Mouse (Mus musculus) fat pad, adult 2 months (tissue): Measurements from ENCODE around the gene Lrrc42.

Experiments used
- DNase-seq: peaks from one replicate; pipeline ENCODE4 v3.0.0-alpha.2; 2011; ENCODE audit warnings: low read depth, low spot score; ENCODE audit errors: extremely low read depth

Lrrc42 gene

DNA sequence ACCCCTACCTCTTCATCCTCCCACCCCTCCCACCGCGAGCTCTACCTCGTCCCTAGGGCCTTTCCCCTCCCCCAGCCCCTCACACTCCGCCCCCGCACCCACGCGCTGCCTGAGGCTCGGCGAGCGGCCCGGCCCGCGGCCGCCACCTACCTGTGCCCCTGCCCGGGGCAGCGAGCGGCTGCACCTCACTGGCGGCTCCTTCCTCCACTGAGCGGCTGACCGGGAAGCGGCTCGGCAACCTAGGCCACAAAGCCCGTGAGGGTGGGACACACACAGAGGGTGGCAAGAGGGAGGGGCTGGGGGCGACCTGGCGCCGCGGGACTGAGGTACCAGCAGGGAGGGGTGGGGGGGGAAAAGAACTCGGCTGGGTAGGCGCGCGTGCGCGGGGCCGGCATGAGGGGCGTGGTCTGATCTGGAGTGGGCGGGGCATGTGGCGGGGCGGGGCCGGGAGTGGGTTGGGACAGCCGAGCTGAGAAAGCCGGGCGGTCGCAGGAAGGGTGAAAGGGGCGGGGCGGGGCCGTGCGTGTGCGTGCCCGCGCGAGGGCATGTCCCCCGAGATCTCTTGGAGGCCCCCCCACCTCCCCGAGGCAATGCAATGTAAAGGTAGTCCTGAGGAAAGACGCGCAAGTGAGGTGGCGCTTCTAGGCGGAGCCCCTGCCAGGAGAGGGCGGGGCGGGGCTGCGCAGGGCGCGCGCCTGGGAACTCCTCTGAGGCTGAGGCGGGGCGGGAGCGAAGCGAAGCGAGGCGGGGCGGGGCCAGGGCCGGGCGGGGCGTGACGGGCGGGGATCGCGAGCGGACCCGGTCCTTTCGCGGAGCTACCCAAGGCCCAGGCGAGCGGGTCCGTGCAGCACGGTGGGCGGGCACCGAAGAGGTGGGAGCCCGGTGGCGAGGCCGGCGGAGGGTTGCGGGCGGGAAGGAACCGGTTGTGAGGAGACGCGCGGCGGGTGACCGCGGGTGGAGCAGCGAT, at the start of gene Lrrc42, which contains the start of gene Hspb11:
Gene Lrrc42 (minus strand): TSS at position 408 of the 967 bp plus-strand sequence.
Gene Hspb11 (plus strand): TSS at position 469 of the 967 bp plus-strand sequence.
- DNase-seq, result peak; percentile 40

DNA sequence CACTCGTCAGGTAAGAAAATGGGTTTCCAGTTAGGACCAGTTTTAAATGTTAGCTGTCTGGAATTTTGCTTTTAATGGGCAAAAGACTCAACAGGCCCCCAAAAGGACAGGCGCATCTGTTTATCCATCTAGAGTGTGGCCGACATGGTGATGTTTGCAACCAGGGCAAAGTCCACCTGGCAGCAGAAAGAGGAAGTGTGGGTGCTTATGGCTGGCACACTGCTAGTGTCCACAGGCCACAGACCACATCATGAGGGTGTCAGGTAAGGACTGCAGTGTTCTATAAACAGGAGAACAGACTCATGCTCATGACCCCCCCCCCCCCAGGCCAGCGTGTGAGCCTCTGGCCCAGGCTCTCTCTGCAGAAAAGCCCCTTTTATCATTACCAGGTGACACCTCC, 49.5 kb upstream of the Lrrc42 start:
- DNase-seq, result no peak

DNA sequence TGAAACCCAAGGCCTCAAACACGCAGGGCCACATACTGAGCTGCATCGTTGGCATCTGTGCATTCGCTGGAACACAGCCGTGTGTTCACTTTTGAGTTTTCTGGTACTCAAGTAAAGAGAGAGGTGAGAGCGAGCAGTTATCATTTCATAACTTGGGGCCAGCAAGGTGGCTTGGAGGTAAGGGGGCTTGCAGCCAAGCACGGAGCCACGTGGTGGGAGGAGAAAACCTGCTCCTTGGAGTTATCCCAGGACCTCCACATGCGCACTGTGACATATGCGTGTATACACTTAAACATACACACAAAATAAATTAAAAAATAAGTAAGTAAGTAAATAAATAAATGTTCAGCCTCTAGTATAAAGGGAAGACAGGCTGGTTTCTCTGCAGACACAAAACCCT, 48.9 kb upstream of the Lrrc42 start:
- no peak for DNase-seq

- DNase-seq, result no peak
Observed at GRCm38 (mm10) chr4:107300902-107301555, 47.7 kb upstream of the Lrrc42 start.

DNA sequence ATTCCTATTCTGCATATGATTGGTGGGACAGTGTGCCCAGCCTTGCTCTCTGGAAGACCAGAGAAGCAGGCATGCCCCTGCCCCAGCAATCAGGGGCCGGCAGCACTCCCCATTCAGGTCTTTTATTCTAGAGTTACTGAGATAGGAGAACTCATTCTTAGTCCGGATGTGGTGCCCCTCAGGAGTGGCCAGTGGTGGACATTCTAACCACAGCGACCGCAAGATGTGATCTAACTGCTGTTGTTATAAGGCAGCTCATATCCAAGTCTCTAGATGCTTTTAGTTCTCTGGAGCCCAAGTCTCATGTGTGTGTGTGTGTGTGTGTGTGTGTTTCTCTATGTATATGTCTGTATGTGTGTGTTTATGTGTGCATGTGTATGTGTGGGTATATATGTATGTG, 47.0 kb upstream of the Lrrc42 start:
- DNase-seq, result no peak

DNA sequence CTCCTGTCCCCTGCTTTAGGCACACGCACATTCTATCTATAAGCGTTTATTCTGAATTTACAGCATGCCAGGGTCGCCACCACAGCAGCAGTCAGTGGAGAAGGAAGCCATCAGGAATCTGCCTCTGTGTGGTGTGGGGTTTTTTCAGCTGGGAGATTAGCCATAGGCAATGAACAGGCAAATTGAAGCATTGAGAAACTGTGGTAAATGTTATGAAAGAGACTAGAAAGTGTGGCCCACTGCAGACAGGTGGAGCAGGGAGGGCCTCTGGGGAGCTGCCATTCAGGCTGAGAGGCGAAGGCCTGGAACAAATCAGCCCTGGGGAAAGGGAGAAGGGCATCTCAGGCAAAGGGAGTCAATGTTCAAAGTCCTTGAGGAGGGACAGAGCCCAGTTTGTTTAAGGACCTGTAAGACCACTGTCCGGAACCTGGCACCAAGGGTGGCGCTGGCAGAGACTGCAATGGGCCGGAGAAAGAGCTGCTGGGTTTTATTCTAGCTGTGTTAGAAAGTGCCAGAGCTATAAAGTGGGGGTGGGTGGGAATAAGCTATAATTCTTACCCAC, 46.5 kb upstream of the Lrrc42 start:
- DNase-seq, result no peak

DNA sequence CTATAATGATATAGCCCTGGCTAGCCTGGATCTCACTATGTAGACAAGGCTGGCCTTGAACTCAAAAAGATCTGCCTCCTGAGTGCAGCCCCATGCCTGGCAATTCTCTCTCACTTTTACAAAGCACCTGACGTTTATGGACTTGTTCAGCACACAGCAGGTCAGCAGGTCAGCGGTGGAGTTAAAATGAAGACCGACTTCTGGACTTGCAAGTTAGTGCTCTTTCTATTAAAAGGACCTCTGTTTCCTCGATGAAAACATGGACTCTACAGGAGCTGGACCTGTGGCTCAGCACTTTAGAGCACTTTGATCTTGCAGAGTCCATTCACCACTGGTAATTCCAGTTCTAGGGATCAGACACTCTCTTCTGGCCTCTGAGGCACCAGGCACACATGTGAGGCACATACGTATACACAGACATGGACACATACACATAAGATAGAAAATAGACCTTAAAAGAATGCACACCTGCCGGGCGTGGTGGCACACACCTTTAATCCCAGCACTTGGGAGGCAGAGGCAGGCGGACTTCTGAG, 44.8 kb upstream of the Lrrc42 start:
- DNase-seq, result no peak

DNA sequence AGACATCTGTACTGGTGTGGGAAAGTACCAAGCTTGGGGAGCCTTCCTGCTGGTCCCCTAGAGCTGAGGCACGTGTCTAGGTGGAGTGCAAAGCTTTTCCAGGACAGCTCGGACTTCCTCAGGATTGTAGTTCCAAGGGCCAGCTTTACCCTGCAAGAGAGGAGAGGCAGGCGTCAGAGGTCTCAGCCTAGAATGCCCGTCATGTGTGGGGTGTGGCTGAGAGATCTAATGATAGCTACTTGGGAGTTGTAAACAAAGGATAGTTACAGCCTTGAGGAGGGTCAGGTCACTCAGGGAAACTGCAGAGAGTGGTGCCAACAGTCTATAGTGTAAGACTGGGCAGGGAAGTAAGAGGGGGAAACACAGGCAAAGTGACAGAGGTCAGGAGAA, 38.9 kb upstream of the Lrrc42 start:
- DNase-seq, result no peak

DNA sequence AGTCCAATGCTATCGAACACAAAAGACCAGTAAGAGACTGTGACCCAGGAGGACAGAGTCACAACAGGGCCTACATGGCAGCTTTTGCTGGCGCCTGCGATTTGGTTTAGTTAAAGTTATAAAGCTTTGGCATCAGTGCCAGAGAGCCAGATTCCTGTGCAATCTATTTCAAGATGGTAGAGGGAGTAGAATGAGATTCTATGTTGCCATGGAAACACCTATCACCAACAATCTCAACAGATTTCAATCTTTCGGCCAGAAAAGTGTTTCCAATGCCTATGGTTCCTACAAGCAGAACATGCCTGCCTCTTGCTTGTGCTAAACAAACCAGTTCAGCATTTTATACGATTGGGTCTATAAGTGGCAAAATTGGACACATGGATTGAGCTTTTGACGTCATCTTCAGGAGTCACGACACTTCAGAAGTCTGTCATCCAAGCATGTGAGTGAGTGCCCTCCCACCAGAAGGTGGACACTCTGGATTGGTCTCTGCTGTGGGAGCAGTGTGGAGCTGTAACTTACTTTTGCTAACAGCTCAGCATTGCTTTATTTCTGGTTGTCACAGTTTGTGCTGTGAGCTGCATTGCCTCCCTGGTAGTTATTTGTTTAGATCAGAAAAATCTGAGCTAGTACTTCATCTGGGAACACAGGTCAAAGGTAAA, 38.4 kb upstream of the Lrrc42 start:
- DNase-seq, result no peak

DNA sequence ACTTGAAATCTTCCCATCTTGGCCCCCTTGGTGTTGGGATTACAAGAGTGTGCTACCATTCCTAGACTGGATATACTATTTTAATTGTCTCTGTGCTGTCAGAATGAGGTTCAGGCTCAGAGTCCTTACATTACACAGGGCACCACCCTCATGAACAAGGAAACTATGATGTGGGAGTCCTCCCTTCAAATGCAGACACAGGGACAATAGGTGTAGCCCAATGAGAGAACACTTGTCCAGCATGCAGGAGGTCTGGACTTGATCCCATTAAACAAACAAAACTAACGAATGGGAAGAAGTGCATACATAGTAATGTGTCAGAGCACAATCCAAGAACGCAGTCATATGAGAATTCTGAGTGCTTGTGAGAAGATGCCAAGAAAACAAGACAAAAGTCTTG, 34.2 kb upstream of the Lrrc42 start:
- no peak for DNase-seq

GRCm38 (mm10) chr4:107286386-107286785, 33.1 kb upstream of the Lrrc42 start:
- DNase-seq, result no peak

DNA sequence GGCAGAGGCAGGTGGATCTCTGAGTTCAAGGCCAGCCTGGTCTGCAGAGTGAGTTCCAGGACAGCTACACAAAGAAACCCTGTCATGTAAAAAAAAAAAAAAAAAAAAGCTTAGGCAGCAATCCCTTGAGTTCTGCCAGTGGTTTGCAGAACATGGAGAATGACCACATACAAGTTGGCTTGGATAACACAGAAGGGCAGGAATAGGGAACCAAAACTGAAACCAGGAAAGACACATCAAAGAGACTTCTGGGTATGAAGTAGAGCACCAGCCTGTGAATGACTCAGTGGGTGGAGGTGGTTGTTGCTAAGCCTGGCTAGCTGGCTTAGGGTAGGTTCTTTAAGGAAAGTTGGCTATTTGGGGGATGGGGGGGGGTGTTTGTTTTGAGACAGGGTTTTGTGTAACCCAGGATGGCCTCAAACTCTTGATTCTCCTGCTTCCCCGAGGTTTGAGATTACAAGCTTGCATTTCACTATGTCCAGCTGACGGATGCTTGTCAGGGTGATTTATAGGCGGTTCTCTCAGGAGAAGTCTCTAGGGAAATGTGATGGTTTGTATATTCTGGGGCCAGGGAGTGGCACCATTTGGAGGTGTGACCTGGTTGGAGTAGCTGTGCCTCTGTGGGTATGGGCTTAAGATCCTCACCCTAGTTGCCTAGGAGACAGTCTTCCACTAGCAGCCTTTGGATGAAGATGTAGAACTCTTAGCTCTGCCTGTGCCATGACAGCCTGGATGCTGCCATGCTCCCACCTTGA, 32.3 kb upstream of the Lrrc42 start:
- no peak for DNase-seq

- no peak for DNase-seq
Observed at GRCm38 (mm10) chr4:107280843-107281475, 27.6 kb upstream of the Lrrc42 start.

- no peak for DNase-seq
Observed at GRCm38 (mm10) chr4:107278188-107278707, 24.9 kb upstream of the Lrrc42 start.

DNA sequence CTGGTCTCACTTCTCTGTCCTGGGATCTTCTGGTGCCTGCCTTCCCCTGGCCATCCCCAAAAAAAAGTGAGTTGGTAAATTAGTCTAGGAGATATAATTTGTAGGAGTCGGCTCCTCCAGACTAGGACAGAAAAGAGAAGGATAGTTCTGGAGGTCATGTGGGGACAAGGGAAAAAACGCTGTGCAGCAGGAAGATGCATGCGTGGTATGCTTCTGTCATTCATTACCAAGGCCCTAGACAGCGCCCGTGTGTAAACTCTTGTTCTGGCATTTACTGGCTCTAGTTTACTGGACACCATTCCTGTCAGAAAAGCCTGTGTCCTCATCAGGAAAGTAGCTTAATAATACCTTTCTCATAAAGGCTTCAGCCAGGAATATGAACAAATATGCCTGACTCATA, 21.2 kb upstream of the Lrrc42 start:
- no peak for DNase-seq

- no peak for DNase-seq
Observed at GRCm38 (mm10) chr4:107273683-107274082, 20.4 kb upstream of the Lrrc42 start.

DNA sequence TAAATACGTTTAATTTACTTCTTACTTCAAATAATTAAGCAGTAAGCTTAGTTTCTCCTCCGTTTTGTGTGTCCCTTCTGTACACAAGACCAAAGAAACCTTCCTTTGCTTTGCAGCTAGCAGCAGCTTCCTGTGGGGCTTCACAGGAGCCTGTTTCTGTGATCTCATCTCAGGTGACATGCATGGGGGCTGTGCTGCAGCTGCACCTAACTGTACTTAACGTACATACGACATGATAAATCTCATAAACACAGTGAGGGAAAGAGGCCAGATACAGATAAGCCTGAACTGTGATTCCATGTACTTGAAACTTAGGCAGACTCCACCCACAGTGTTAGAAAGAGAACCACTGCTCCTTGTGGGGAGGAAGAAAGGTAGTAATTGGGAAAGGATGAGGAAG, 6.7 kb upstream of the Lrrc42 start:
- DNase-seq, result no peak

DNA sequence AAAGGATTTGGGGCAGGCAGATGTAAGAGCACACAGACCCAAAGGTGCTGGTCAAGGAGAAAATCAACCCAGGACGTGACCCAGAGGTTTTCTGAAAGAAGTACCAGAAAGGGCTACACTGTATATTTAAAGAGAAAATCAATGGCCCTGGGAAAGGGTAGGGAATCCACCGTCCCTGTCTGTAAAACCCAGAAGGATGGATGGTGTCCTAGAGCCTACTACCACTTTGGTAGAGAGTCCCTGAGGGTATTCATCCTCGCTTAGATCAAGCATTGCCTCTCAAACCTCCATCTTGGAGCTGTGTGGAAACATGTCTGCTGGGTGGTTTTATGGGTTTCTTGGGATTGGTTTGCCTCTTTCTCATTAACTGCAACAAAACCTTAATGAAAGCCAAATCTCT, 1.1 kb upstream of the Lrrc42 start:
- no peak for DNase-seq

GRCm38 (mm10) chr4:107252522-107252921, 810 bp downstream of the Lrrc42 start:
- DNase-seq, result no peak

DNA sequence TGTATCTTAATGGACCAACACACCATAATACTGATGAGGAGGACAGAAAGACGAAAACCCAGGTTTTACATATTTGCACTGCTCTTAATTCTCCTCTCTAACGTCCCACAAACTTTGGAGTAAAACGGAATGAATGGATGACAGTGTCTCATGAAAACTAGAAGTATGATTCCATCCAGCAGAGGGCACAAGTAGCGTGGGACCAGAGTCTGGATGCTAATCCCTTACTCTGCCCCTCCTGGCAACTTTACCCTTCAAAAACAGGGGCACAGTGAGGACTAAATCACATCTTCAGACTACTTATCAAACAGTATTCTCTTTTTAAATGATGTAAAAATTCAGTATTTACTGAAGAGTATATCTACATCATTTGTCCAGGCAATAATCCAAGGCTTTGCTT, 2.8 kb downstream of the Lrrc42 start:
- no peak for DNase-seq
